Mouse (Mus musculus) forebrain, embryonic 15.5 days (tissue): ENCODE data around the gene Podxl2. TPM values are rescaled to one million over a fixed set of nuclear protein-coding genes. Genes with fewer than 3 reads are reported as not detected.

Experiments
- ATAC-seq: fragments of 200-750 bp; cut with Nextera tagmentation; replicated peaks from 2 replicates; pipeline ENCODE4 v1.8.0; 2017; ENCODE audit warnings: mild to moderate bottlenecking, moderate TSS enrichment, moderate library complexity
- H3K27ac ChIP-seq: fragments of 300-500 bp; sonication (generic); replicated peaks from 2 replicates; pipeline ENCODE4 v1.5.1; 2015; ENCODE audit warnings: mild to moderate bottlenecking, inconsistent platforms
- H3K27me3 ChIP-seq: fragments of 300-500 bp; sonication (generic); 2 replicates; pipeline ENCODE4 v1.6.1; 2015; ENCODE audit warnings: inconsistent platforms
- H3K36me3 ChIP-seq: fragments of 300-500 bp; sonication (generic); 2 replicates; pipeline ENCODE4 v1.6.1; 2015; ENCODE audit warnings: mild to moderate bottlenecking, inconsistent platforms
- H3K4me1 ChIP-seq: fragments of 300-500 bp; sonication (generic); 2 replicates; pipeline ENCODE4 v1.6.1; 2015; ENCODE audit warnings: inconsistent platforms
- H3K4me2 ChIP-seq: fragments of 300-500 bp; sonication (generic); replicated peaks from 2 replicates; pipeline ENCODE4 v1.6.1; 2015; ENCODE audit warnings: mild to moderate bottlenecking, inconsistent platforms
- H3K4me3 ChIP-seq: fragments of 300-500 bp; sonication (generic); 2 replicates; pipeline ENCODE4 v1.5.1; 2015; ENCODE audit warnings: mild to moderate bottlenecking, inconsistent platforms
- H3K9ac ChIP-seq: fragments of 300-500 bp; sonication (generic); replicated peaks from 2 replicates; pipeline ENCODE4 v1.6.1; 2015; ENCODE audit warnings: mild to moderate bottlenecking, inconsistent platforms
- H3K9me3 ChIP-seq: fragments of 300-500 bp; sonication (generic); 2 replicates; pipeline ENCODE4 v1.6.1; 2016; ENCODE audit warnings: inconsistent platforms
- WGBS: fragments of 180-500 bp; shearing (Covaris S2); methylation state at CpG from one replicate; pipeline ENCODE4 v1.1.7; 2015; ENCODE audit warnings: mixed read lengths; 5-methylcytosine and 5-hydroxymethylcytosine counted together
- polyA plus RNA-seq: library from polyadenylated mRNA; unstranded; fragments of >200 nt; fragmentation: Nextera tagmentation; extraction: Ambion mirVana; gene quantifications from 2 replicates; pipeline ENCODE4 v1.2.1, GENCODE M21; 2015

The Podxl2 gene
- polyA plus RNA-seq, 1 experiment from 2014 or later = 590 TPM

GRCm38 (mm10) chr6:88885644-88886416, 11.0 kb upstream of the Podxl2 start:
- H3K4me2 ChIP-seq = no peak overlapping the region
- peaks cover 7% of the 10 kb centered on the region for H3K4me1 ChIP-seq
- H3K27ac ChIP-seq = no peak overlapping the region
- no peak for ATAC-seq
- H3K36me3 ChIP-seq = peaks cover 35% of the 10 kb centered on the region; the same call in 1 of the 2 replicates
- WGBS = 83% methylated on average over 12 of the region's 12 CpGs
- H3K9ac ChIP-seq = no peak overlapping the region
- H3K27me3 ChIP-seq = no peaks in the 10 kb centered on the region
- H3K4me3 ChIP-seq = no peak overlapping the region
- no peaks in the 10 kb centered on the region for H3K9me3 ChIP-seq

GRCm38 (mm10) chr6:88884690-88885089, 9.8 kb upstream of the Podxl2 start:
- H3K27me3 ChIP-seq = no peaks in the 10 kb centered on the region
- WGBS = 94% methylated on average over 17 of the region's 17 CpGs
- H3K9ac ChIP-seq = no peak overlapping the region
- H3K9me3 ChIP-seq = no peaks in the 10 kb centered on the region
- no peak overlapping the region for H3K27ac ChIP-seq
- H3K4me1 ChIP-seq = peaks cover 7% of the 10 kb centered on the region
- no peak overlapping the region for H3K4me2 ChIP-seq
- peaks cover 28% of the 10 kb centered on the region; the same call in 1 of the 2 replicates for H3K36me3 ChIP-seq
- no peak overlapping the region for H3K4me3 ChIP-seq
- ATAC-seq = no peak

GRCm38 (mm10) chr6:88884195-88884594, 9.4 kb upstream of the Podxl2 start:
- Histone ChIP-seq H3K27me3 (no peaks in the 10 kb centered on the region), H3K9ac (no peak overlapping the region), H3K9me3 (no peaks in the 10 kb centered on the region), H3K4me3 (no peak overlapping the region), H3K27ac (no peak overlapping the region), H3K4me2 (no peak overlapping the region), H3K36me3 (peaks cover 25% of the 10 kb centered on the region; the same call in 1 of the 2 replicates), H3K4me1 (peaks cover 7% of the 10 kb centered on the region)
- 92% methylated on average over 10 of the region's 10 CpGs for WGBS
- no peak for ATAC-seq

GRCm38 (mm10) chr6:88881334-88881733, 6.5 kb upstream of the Podxl2 start:
- Histone ChIP-seq H3K27me3 (no peaks in the 10 kb centered on the region), H3K27ac (peak overlapping the region; percentile 73), H3K4me2 (no peak overlapping the region), H3K9me3 (no peaks in the 10 kb centered on the region), H3K9ac (no peak overlapping the region), H3K36me3 (peaks cover 10% of the 10 kb centered on the region; the same call in 1 of the 2 replicates), H3K4me1 (peaks cover 7% of the 10 kb centered on the region), H3K4me3 (no peak overlapping the region)
- peak; percentile 73 for ATAC-seq
- WGBS = 40% methylated on average over 7 of the region's 7 CpGs

- peaks cover 11% of the 10 kb centered on the region for H3K4me1 ChIP-seq
- ATAC-seq = no peak
- H3K9me3 ChIP-seq = no peaks in the 10 kb centered on the region
- no peak overlapping the region for H3K27ac ChIP-seq
- no peak overlapping the region for H3K4me2 ChIP-seq
- 0 out of 2 replicates have a peak, but pooled peaks cover 2% of the 10 kb centered on the region for H3K36me3 ChIP-seq
- WGBS = 70% methylated on average over 4 of the region's 4 CpGs
- H3K9ac ChIP-seq = no peak overlapping the region
- no peaks in the 10 kb centered on the region for H3K27me3 ChIP-seq
- H3K4me3 ChIP-seq = no peak overlapping the region
These were observed 4.6 kb upstream of the Podxl2 start for GRCm38 (mm10) chr6:88879471-88879870.

GRCm38 (mm10) chr6:88873965-88874867, 628 bp downstream of the Podxl2 start:
- no peaks in the 10 kb centered on the region for H3K9me3 ChIP-seq
- H3K36me3 ChIP-seq = no peaks in the 10 kb centered on the region; the same call in 1 of the 2 replicates
- ATAC-seq = peak; percentile 61
- 2% methylated on average over 59 of the region's 74 CpGs for whole genome bisulfite sequencing
- H3K4me1 ChIP-seq = peaks cover 47% of the 10 kb centered on the region
- H3K27me3 ChIP-seq = no peaks in the 10 kb centered on the region
- peak overlapping the region; percentile 75 for H3K4me2 ChIP-seq
- H3K27ac ChIP-seq = peak overlapping the region; percentile 96
- peak overlapping the region; percentile 94 for H3K4me3 ChIP-seq
- H3K9ac ChIP-seq = peak overlapping the region; percentile 95

- peak overlapping the region; percentile 75 for H3K4me2 ChIP-seq
- WGBS = 12% methylated on average over 7 of the region's 7 CpGs
- peaks cover 3% of the 10 kb centered on the region; the same call in 1 of the 2 replicates for H3K36me3 ChIP-seq
- H3K27me3 ChIP-seq = no peaks in the 10 kb centered on the region
- peak; percentile 51 for ATAC-seq
- no peaks in the 10 kb centered on the region for H3K9me3 ChIP-seq
- H3K4me1 ChIP-seq = peaks cover 47% of the 10 kb centered on the region
- peak overlapping the region; percentile 96 for H3K27ac ChIP-seq
- peak overlapping the region; percentile 94 for H3K4me3 ChIP-seq
- H3K9ac ChIP-seq = peak overlapping the region; percentile 95
These were observed 2.0 kb downstream of the Podxl2 start for GRCm38 (mm10) chr6:88872811-88873210.

GRCm38 (mm10) chr6:88871546-88871945, 3.3 kb downstream of the Podxl2 start:
- Histone ChIP-seq H3K4me2 (peak overlapping the region; percentile 75), H3K36me3 (peaks cover 6% of the 10 kb centered on the region; the same call in 1 of the 2 replicates), H3K4me1 (peaks cover 47% of the 10 kb centered on the region), H3K9me3 (no peaks in the 10 kb centered on the region), H3K9ac (no peak overlapping the region), H3K27ac (peak overlapping the region; percentile 96), H3K27me3 (no peaks in the 10 kb centered on the region), H3K4me3 (peak overlapping the region; percentile 94)
- 11% methylated on average over 8 of the region's 8 CpGs for WGBS
- peak; percentile 21 for ATAC-seq

GRCm38 (mm10) chr6:88870594-88870993, 4.2 kb downstream of the Podxl2 start:
- Histone ChIP-seq H3K9ac (no peak overlapping the region), H3K9me3 (no peaks in the 10 kb centered on the region), H3K4me1 (peaks cover 47% of the 10 kb centered on the region), H3K36me3 (peaks cover 6% of the 10 kb centered on the region; the same call in 1 of the 2 replicates), H3K4me3 (no peak overlapping the region), H3K4me2 (no peak overlapping the region), H3K27me3 (no peaks in the 10 kb centered on the region), H3K27ac (peak overlapping the region; percentile 96)
- ATAC-seq = no peak
- 31% methylated on average over 4 of the region's 4 CpGs for whole genome bisulfite sequencing

- Histone ChIP-seq H3K36me3 (peaks cover 13% of the 10 kb centered on the region), H3K4me3 (no peak overlapping the region), H3K27ac (0 out of 2 replicates have a peak overlapping the region, but pooled peaks have one; percentile 1), H3K9ac (no peak overlapping the region), H3K9me3 (no peaks in the 10 kb centered on the region), H3K4me1 (peaks cover 43% of the 10 kb centered on the region), H3K27me3 (no peaks in the 10 kb centered on the region), H3K4me2 (no peak overlapping the region)
- 91% methylated on average over 7 of the region's 7 CpGs for WGBS
- ATAC-seq = no peak
These were observed 5.4 kb downstream of the Podxl2 start for GRCm38 (mm10) chr6:88869459-88869858.

- Histone ChIP-seq H3K36me3 (peaks cover 46% of the 10 kb centered on the region), H3K9ac (no peak overlapping the region), H3K4me1 (peaks cover 14% of the 10 kb centered on the region), H3K9me3 (peaks cover 6% of the 10 kb centered on the region; the same call in 1 of the 2 replicates), H3K4me2 (no peak overlapping the region), H3K4me3 (no peak overlapping the region), H3K27ac (no peak overlapping the region), H3K27me3 (no peaks in the 10 kb centered on the region)
- WGBS = 87% methylated on average over 7 of the region's 7 CpGs
- ATAC-seq = no peak
These were observed 9.1 kb downstream of the Podxl2 start for GRCm38 (mm10) chr6:88865704-88866103.

GRCm38 (mm10) chr6:88860914-88861313, 13.9 kb downstream of the Podxl2 start:
- no peaks in the 10 kb centered on the region for H3K27me3 ChIP-seq
- WGBS = 23% methylated on average over 2 of the region's 2 CpGs
- no peaks in the 10 kb centered on the region for H3K4me1 ChIP-seq
- no peak overlapping the region for H3K4me2 ChIP-seq
- peaks cover 6% of the 10 kb centered on the region; the same call in 1 of the 2 replicates for H3K9me3 ChIP-seq
- no peak overlapping the region for H3K27ac ChIP-seq
- no peak overlapping the region for H3K4me3 ChIP-seq
- peaks cover 83% of the 10 kb centered on the region for H3K36me3 ChIP-seq
- no peak for ATAC-seq
- no peak overlapping the region for H3K9ac ChIP-seq
